Mouse (Mus musculus): ENCODE measurements at regions not wholly inside any gene's neighbourhood (a gene's known extent, or its start where the extent isn't known, plus 50 kb on each side); places are given as distances from the start of the nearest gene placed in this dataset.

GRCm38 (mm10) chr14:96962426-96963073 lies 443.6 kb upstream of the Klhl1 start:
- TF ChIP-seq CTCF (conservative IDR thresholded peaks at IDR 0.05; ENCODE audit: low read length) (no peak), POU5F1 (IDR thresholded peaks at IDR 0.05; ENCODE audit: borderline replicate concordance, low read length) (no peak), NANOG (IDR thresholded peaks at IDR 0.05; ENCODE audit: borderline replicate concordance, low read length) (no peak)

All from E14TG2a.4 (cell line).